Mouse (Mus musculus) MEL (cell line): ENCODE data around the gene Snd1. TPM values are rescaled to one million over a fixed set of nuclear protein-coding genes. Genes with fewer than 3 reads are reported as not detected.

ENCODE experiments used
- DNase-seq: peaks from one replicate; pipeline ENCODE4 v3.0.0; 2011; ENCODE audit warnings: low read depth, low spot score
- H3K27ac ChIP-seq: 2 replicates; pipeline ENCODE4 v1.5.1; 2012; ENCODE audit warnings: low read depth, mild to moderate bottlenecking, control low read depth, low read length, moderate library complexity; ENCODE audit not compliant: control insufficient read depth
- H3K27me3 ChIP-seq, 2 experiments: fragments of 150-350 bp in 1 of 2; sonication (generic) in 1 of 2; 2 replicates each; pipeline ENCODE4 v1.6.1; 2012; ENCODE audit warnings: low read length in 2 of 2, mild to moderate bottlenecking in 2 of 2, improper control_type of control experiment in 1 of 2, moderate library complexity in 1 of 2; ENCODE audit not compliant: insufficient read depth in 2 of 2, control insufficient read depth in 1 of 2
- H3K36me3 ChIP-seq, 2 experiments: 2 replicates each; pipeline ENCODE4 v1.6.1; 2012 to 2014; ENCODE audit warnings: low read length in 2 of 2, improper control_type of control experiment in 1 of 2, inconsistent platforms in 1 of 2, mild to moderate bottlenecking in 1 of 2; ENCODE audit not compliant: insufficient read depth in 2 of 2, control insufficient read depth in 1 of 2
- H3K4me1 ChIP-seq, 2 experiments: fragments of 150-350 bp in 1 of 2; sonication (generic) in 1 of 2; 2 replicates each; pipeline ENCODE4 v1.6.1; 2012; ENCODE audit warnings: low read length in 2 of 2, improper control_type of control experiment in 1 of 2, mild to moderate bottlenecking in 1 of 2; ENCODE audit not compliant: insufficient read depth in 2 of 2, control insufficient read depth in 1 of 2
- H3K4me3 ChIP-seq, 2 experiments: fragments of 150-350 bp in 1 of 2; sonication (generic) in 1 of 2; 2 replicates each; pipeline ENCODE4 v1.5.1; 2012; ENCODE audit warnings: low read depth in 2 of 2, low read length in 2 of 2, mild to moderate bottlenecking in 2 of 2, moderate library complexity in 2 of 2, control low read depth in 1 of 2, improper control_type of control experiment in 1 of 2; ENCODE audit not compliant: control insufficient read depth in 1 of 2, insufficient read depth in 1 of 2
- H3K79me2 ChIP-seq: 2 replicates; pipeline ENCODE4 v1.6.1; 2012; ENCODE audit warnings: mild to moderate bottlenecking, low read length, moderate library complexity; ENCODE audit not compliant: control insufficient read depth, poor library complexity, insufficient read depth
- H3K9ac ChIP-seq: 2 replicates; pipeline ENCODE4 v1.6.1; 2012; ENCODE audit warnings: low read depth, mild to moderate bottlenecking, control low read depth, low read length, moderate library complexity; ENCODE audit not compliant: control insufficient read depth, poor library complexity, severe bottlenecking
- H3K9me3 ChIP-seq: fragments of 150-350 bp; sonication (generic); replicated peaks from 2 replicates; pipeline ENCODE4 v1.6.1; 2012; ENCODE audit warnings: mild to moderate bottlenecking, low read length, improper control_type of control experiment, moderate library complexity; ENCODE audit not compliant: insufficient read depth
- BHLHE40 ChIP-seq: IDR thresholded peaks from 2 replicates; pipeline ENCODE4 v1.6.1; 2012; ENCODE audit warnings: low read depth, mild to moderate bottlenecking, inconsistent platforms, low read length, improper control_type of control experiment, borderline replicate concordance
- CHD1 ChIP-seq: IDR thresholded peaks from 2 replicates; pipeline ENCODE4 v1.6.1; 2012; ENCODE audit warnings: low read depth, mild to moderate bottlenecking, inconsistent platforms, low read length, improper control_type of control experiment
- E2F4 ChIP-seq: IDR thresholded peaks from 2 replicates; pipeline ENCODE4 v1.6.1; 2011; ENCODE audit warnings: low read depth, low read length, improper control_type of control experiment, borderline replicate concordance
- ELF1 ChIP-seq: IDR thresholded peaks from 2 replicates; pipeline ENCODE4 v1.6.1; 2014; ENCODE audit warnings: low read depth, mild to moderate bottlenecking, inconsistent platforms, low read length, improper control_type of control experiment, moderate library complexity
- GABPA ChIP-seq: IDR thresholded peaks from 2 replicates; pipeline ENCODE4 v1.6.1; 2012; ENCODE audit warnings: low read depth, mild to moderate bottlenecking, inconsistent platforms, low read length, improper control_type of control experiment, moderate library complexity
- JUND ChIP-seq: IDR thresholded peaks from 2 replicates; pipeline ENCODE4 v1.6.1; 2011; ENCODE audit warnings: low read depth, mild to moderate bottlenecking, improper control_type of control experiment, low read length
- MAFK ChIP-seq: IDR thresholded peaks from 2 replicates; pipeline ENCODE4 v1.6.1; 2011; ENCODE audit warnings: low read depth, mild to moderate bottlenecking, low read length, improper control_type of control experiment, borderline replicate concordance
- MAX ChIP-seq: IDR thresholded peaks from 2 replicates; pipeline ENCODE4 v1.6.1; 2011; ENCODE audit warnings: low read length, improper control_type of control experiment
- MXI1 ChIP-seq: IDR thresholded peaks from 2 replicates; pipeline ENCODE4 v1.6.1; 2011; ENCODE audit warnings: mild to moderate bottlenecking, low read depth, low read length, improper control_type of control experiment
- NELFE ChIP-seq: IDR thresholded peaks from 2 replicates; pipeline ENCODE4 v1.6.1; 2011; ENCODE audit warnings: low read depth, low read length, improper control_type of control experiment
- NRF1 ChIP-seq: IDR thresholded peaks from 2 replicates; pipeline ENCODE4 v1.6.1; 2014; ENCODE audit warnings: low read depth, mild to moderate bottlenecking, inconsistent platforms, low read length, improper control_type of control experiment, moderate library complexity; ENCODE audit not compliant: poor library complexity, insufficient read depth, severe bottlenecking
- POLR2A ChIP-seq, 2 experiments: IDR thresholded peaks; 2 replicates each; pipeline ENCODE4 v1.6.1; 2011 to 2012; ENCODE audit warnings: low read length in 2 of 2, mild to moderate bottlenecking in 2 of 2, control low read depth in 1 of 2, improper control_type of control experiment in 1 of 2, low read depth in 1 of 2, moderate library complexity in 1 of 2; ENCODE audit not compliant: control insufficient read depth in 1 of 2, insufficient read depth in 1 of 2, poor library complexity in 1 of 2
- POLR2AphosphoS5 ChIP-seq: IDR thresholded peaks from 2 replicates; pipeline ENCODE4 v1.6.1; 2012; ENCODE audit warnings: low read depth, borderline replicate concordance, mild to moderate bottlenecking, inconsistent platforms, low read length, moderate library complexity, mixed read lengths
- RAD21 ChIP-seq: IDR thresholded peaks from 2 replicates; pipeline ENCODE4 v1.6.1; 2011; ENCODE audit warnings: mild to moderate bottlenecking, low read depth, low read length, improper control_type of control experiment
- RCOR1 ChIP-seq: IDR thresholded peaks from 2 replicates; pipeline ENCODE4 v1.6.1; 2012; ENCODE audit warnings: low read depth, mild to moderate bottlenecking, inconsistent platforms, low read length, improper control_type of control experiment
- TAL1 ChIP-seq: IDR thresholded peaks from 2 replicates; pipeline ENCODE4 v1.6.1; 2012; ENCODE audit warnings: mild to moderate bottlenecking, inconsistent platforms, low read length, moderate library complexity, mixed read lengths
- TBP ChIP-seq: IDR thresholded peaks from 2 replicates; pipeline ENCODE4 v1.8.0; 2011; ENCODE audit warnings: low read depth, low read length, improper control_type of control experiment
- UBTF ChIP-seq: IDR thresholded peaks from 2 replicates; pipeline ENCODE4 v1.6.1; 2012; ENCODE audit warnings: low read depth, mild to moderate bottlenecking, inconsistent platforms, low read length, improper control_type of control experiment, moderate library complexity, borderline replicate concordance; ENCODE audit not compliant: insufficient read depth
- ZKSCAN1 ChIP-seq: IDR thresholded peaks from 2 replicates; pipeline ENCODE4 v1.6.1; 2012; ENCODE audit warnings: low read depth, mild to moderate bottlenecking, inconsistent platforms, low read length, improper control_type of control experiment, moderate library complexity
- polyA plus RNA-seq, 2 experiments: library from polyadenylated mRNA; stranded (reverse) in 1 of 2; unstranded in 1 of 2; fragments of >175 nt in 1 of 2; fragments of >200 nt in 1 of 2; gene quantifications; 2 replicates each; pipeline versions ENCODE4 v1.2.1 to v1.2.4; 2012; ENCODE audit warnings: low replicate concordance in 2 of 2, low read depth in 1 of 2; ENCODE audit not compliant: insufficient read length in 2 of 2, insufficient read depth in 1 of 2, missing spikeins in 1 of 2
- total RNA-seq: library from RNA; depleted of rRNA; stranded (reverse); fragments of 300-350 nt; gene quantifications from 2 replicates; pipeline ENCODE4 v1.2.3, GENCODE M21; 2012

Snd1 gene
- total and polyA plus RNA-seq, 3 experiments, result 192 to 280 TPM; not detected in 1

- H3K9me3 ChIP-seq, result no peaks in the 10 kb centered on the region
- H3K27ac ChIP-seq, result no peak overlapping the region
- H3K4me1 ChIP-seq, result no peaks in the 10 kb centered on the region
- H3K4me3 ChIP-seq, result no peak overlapping the region
- no peak overlapping the region for H3K9ac ChIP-seq
- H3K79me2 ChIP-seq, result no peaks in the 10 kb centered on the region
- no peak for DNase-seq
- peaks cover 8 to 10% of the 10 kb centered on the region in 2 experiments for H3K27me3 ChIP-seq
- H3K36me3 ChIP-seq, result no peaks in the 10 kb centered on the region
- TF ChIP-seq MXI1 (no peak), NRF1 (no peak), E2F4 (no peak), POLR2AphosphoS5 (no peak), TAL1 (no peak), JUND (no peak), BHLHE40 (no peak), RAD21 (no peak), CHD1 (no peak), ELF1 (no peak), MAX (no peak), GABPA (no peak), UBTF (no peak), NELFE (no peak), POLR2A (IDR thresholded peaks at IDR 0.05; ENCODE audit: control insufficient read depth in 1 of 2, insufficient read depth in 1 of 2, low read depth in 1 of 2, low read length in 2 of 2, poor library complexity in 1 of 2) (no peak), MAFK (no peak), ZKSCAN1 (no peak), TBP (no peak)
- TF ChIP-seq, all 39 proteins: peak for 0
These were observed 24.5 kb upstream of the Snd1 start for GRCm38 (mm10) chr6:28450481-28450880.

- H3K27ac ChIP-seq, result no peak overlapping the region
- peaks cover 8 to 10% of the 10 kb centered on the region in 2 experiments for H3K27me3 ChIP-seq
- H3K9me3 ChIP-seq, result no peaks in the 10 kb centered on the region
- no peaks in the 10 kb centered on the region for H3K4me1 ChIP-seq
- no peaks in the 10 kb centered on the region for H3K36me3 ChIP-seq
- TF ChIP-seq TAL1 (no peak), RCOR1 (no peak)
- DNase-seq, result no peak
- no peak overlapping the region for H3K4me3 ChIP-seq
- no peak overlapping the region for H3K9ac ChIP-seq
- H3K79me2 ChIP-seq, result no peaks in the 10 kb centered on the region
These were observed 24.0 kb upstream of the Snd1 start for GRCm38 (mm10) chr6:28450977-28451376.
